Mouse (Mus musculus): ENCODE measurements at regions not wholly inside any gene's neighbourhood (a gene's known extent, or its start where the extent isn't known, plus 50 kb on each side); places are given as distances from the start of the nearest gene placed in this dataset.
"Not testable (repeated sequence)": the region's sequence is repeated elsewhere in the genome, so short reads cannot be mapped to it uniquely, and the experiment has no call there.

DNA sequence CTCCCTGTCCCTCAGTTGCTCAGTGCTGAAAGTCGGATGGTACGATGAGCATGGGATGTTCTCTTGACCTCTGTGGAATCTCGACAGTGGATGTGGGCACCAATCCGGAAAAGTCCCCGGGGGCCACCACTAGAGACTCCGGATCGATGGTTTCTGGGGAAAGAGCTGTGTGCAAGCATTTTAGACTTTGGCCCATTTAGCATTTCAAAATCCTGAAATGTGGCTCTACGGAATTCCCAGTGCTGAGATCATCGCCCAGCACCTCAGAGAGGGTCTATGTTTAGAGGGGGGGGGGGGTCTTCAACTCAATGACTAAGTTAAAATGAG lies 68.6 kb downstream of the Tomm20 start:
- no peak for DNase-seq

DNA sequence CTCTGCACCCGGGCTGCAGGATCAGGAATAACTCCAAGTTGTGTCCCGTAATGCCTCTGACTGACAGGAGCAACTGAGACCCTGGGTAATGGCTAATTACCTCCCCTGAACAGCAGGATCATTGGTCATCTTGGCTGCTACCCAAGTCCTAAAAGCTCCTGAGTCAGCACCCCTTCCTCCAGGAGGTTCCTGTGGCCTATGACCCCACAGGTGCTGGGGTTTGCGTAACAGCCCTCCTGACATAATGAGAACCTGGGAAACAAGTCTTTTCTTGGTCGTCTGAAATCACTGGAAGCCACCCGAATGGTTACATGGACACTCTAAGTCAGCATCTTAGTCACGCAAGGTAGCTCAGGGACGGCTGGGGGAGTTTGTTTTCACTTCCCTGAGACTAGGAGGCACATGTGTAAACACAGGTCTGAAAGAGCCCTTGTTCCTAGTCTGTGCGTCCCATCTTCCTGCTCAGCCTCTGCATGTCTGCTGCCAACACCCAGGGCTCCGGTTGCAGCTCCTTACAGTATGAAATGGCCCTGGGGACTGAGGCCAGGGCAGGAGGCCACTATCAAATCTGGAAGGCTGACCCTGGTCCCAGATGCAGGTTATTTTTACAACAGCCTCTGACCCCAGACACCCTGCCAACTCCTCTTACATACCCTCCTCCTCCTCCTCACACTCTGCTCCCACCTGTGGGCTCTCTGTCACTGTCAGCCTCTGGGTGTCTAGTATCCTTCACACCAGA lies 69.2 kb downstream of the Tomm20 start:
- DNase-seq = peak; percentile 84 to 93

DNA sequence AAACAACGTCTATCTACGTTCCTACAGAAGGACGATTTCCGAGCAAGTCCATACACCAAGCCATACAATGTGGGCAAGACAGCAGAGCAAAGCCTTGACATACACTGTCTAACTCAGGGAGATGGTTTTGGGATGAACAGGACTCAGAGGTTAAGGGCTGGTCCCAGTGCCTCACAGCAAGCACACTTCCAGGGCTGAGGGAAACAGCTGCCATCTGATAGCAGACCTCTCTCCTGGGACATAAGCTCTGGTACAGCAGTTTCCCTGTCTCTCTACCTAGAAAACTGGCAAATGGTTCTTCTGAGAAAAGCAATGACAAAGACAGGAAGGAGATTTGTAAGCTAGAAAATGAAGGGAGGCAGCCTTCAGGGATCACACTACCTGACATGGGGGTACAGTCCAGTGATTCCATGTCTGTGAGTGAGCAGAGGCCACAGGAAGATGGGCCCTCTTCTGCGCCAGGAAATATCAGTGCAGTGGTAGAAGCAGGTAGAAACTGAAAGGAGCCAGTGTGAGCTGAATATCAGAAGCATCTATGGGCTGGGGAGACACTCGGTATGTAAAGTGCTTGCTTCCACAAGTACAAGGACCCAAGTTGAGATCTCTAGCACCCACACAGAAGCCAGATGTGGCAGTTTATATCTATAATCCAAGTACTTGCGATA lies 70.0 kb downstream of the Tomm20 start:
- no peak for DNase-seq

DNA sequence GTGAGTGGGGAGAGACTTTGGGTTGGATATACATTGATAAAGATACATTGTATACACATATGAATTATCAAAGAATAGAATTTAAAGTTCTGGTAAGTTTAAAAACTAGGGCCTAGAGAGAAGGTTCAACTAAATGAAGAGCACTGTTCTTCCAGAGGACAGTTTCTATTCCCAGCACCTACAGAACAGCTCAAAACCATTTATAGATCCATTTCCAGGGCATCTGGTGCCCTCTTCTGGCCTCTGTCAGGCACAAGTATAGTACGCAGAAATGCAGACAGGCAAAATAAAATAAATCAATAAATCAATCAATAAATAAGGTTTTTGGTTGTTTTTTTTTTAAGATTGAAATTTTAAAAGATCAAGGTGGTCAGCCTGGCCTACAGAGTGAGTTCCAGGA lies 70.8 kb downstream of the Tomm20 start:
- DNase-seq = no peak

DNA sequence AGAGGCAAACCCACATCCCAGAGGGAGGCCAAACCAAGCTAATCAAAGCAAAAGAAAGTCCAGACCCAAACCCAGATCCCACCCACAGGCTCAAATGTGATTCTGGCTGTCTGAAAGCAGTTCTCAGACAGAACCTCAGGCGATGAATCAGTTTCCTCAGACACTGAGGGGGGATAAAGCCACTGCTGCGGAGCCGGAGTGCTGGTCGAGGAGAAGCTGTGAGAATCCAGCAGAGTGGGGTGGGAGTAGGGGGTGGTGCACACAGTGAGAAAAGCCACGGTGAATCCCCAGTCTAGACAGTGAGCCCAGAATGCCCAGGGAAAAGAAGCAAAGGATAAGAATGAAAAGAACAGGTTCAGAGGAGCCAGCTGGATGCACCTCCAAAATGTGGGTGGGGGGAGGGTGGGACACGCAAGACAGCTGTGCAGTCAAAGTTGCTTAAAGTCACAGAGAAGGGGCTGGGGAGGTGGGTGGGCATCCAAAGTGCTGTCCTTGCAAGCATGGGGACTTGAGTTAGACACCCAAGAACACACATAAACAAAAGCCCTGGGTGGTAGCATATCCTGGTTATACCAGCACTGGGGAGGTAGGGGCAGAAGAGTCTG lies 71.4 kb downstream of the Tomm20 start:
- DNase-seq = no peak

DNA sequence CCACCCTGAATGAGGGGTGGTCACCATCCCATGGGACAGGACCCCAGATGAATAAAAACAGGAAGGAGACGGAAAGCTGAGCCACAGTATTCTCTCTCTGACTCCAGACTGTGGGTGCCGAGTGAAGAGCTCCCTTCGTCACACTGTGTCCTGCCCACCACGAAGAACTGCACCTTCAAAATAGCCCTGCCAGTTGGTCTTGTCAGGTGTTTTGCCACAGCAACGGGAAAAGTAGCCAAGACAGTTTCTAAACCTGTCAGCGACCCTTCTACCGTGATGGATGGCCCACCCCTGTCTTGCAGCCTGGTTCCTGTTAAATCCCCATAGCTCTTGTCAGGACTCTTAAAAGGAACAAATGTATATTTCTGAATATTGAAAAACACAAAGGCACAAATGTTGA lies 72.3 kb downstream of the Tomm20 start:
- DNase-seq = no peak

DNA sequence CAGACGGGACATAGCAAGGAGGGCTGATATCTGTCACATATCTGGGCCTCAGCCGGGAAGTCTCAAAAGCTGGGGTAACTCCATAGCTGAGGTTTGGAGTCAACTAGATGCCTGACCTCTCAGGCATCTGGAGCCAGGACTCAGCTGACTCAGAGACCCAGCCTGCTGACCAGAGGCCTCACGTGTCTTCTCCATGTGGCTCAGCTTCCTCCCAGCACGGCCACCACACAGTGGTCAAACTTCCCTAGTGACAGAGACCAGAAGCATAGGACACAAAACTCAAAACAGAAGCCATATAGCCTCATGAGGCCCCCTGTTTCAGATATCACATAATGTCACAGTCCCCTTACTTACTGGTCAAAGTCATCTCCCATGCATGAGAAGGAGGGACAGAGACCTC lies 73.1 kb downstream of the Tomm20 start:
- DNase-seq = peak; percentile 69 to 84

DNA sequence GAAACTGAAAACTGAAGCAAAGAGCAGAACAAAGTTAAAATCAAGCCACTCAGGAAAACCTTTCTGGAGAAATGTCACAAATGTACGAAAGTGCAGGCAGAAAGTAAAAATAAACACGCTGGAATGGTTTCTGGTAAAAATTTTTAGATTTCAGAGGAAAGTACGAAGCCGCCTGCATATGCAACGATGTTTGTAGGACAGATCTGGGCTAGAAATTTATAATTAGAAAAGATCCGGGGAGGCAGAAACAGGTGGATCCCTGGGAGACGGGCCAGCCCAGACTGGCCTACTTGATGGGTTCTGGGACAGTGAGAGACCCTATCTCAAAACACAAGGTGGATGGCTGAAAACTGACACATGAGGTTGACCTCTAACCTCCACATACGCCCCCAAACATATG lies 73.5 kb downstream of the Tomm20 start:
- DNase-seq = no peak

DNA sequence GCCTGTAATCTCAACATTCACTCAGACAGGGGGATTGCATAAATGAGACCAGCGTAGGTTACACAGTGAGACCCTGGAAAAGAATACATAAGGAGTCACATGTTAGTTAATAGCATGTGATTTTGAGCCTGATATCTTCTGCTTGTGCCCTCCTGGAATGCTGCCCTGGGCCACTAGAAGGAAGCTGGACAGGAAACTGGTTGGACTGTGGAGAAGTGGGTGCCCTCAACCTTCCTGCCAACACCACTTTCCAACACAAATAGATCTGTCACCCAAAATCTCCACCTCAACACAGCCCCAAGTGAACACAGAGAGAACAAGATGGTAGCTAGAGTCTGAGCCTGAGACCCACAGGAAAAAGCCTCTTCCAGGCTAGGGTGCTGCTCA lies 76.2 kb downstream of the Tomm20 start:
- DNase-seq = no peak

DNA sequence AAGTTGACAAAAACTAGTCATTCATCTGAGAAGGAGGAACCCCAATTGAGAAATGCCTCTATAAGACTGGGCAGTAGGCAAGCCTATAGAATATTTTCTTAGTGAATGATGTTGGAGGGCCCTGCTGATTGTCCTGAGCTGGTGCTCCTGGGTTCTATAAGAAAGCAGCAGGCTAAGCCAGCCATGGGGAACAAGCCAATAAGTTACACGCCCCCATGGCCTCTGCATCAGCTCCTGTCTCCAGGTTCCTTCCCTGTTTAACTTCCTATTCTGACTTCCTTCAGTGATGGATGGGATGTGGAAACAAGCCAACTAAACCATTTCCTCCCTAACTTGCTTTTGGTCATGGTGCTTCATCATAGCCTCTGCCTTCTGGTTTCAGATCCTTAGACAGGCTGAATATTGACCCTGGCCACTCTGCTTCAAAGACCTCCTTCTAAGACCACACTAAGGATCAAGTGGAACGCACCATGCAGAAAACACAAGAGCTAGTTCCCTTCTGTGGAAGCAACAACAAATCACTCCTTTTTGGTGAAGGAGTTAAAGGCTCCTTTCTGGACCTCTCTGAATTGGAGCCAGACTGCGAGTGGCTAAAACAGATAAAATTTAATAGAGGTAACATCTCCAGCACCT lies 76.7 kb downstream of the Tomm20 start:
- DNase-seq = peak in 1 of 2 experiments; percentile 55

DNA sequence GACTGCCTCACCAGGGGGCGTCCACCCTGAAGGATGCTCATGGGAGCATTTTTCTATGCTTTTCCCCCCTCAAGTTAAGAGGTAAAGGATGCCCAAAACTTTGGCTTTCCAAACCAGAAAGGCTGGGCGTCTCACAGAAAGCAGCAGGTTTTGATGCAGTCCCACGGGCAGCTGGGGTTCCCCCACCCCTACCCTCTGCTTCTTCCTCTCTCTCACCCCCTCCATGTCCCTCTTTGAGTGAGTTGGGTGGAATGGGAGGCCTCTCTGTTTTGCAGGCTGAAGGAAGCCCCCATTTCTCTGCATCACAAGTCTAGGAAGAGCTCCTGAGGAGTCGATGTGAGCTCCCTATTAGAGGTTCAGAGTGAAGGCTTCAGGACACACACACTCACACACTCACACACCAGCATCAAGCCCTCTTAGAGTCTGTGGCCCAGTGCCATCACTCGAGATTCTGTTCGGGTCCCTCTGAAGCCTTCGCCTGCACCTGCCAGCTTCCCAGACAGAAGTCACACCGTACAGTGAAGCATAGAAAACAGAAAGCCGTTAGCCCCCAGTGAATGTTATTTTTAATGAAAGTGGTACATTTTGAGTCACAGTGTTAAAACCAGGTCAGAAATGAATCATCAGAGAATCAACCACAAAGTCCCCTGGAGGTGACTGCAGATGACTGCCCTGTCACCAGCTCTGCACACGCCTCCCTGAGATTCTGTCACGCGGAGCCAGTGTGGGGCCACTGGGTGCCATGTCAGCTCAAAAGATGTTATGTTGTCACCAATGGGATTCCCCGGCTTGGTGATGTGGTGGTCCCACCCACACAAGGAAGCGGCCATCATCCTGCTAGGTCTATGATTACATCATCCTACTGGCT lies 78.3 kb downstream of the Tomm20 start:
- DNase-seq = no peak

DNA sequence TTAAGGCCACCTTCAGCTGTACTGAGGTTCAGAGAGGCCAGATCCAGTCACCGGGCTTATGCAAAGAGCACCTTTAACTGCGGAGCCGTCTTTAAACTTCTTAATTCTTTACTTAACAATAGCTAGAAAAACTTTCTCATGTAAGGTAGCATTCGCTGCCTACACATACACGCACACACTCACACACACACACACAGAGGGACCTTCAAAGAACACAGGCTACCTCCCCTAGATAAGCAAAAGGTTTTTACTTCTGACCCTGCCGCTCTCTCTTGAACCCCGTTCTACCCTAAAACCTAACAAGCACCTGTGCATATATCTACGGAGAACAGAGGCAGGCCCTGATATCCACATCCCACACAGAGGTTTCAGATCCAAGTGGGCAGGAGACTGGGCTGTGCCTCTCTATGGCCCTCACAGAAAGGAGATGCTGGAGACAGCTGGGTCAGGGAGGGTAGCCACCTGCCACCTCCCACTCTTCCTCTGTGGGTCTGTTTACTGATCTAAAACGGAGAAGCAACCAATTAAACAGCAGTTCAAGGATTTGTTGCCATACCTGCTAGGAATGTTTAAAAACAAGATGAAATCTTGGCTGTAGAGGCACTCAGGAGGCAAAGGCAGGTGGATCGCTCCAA lies 81.2 kb downstream of the Tomm20 start:
- DNase-seq = no peak

DNA sequence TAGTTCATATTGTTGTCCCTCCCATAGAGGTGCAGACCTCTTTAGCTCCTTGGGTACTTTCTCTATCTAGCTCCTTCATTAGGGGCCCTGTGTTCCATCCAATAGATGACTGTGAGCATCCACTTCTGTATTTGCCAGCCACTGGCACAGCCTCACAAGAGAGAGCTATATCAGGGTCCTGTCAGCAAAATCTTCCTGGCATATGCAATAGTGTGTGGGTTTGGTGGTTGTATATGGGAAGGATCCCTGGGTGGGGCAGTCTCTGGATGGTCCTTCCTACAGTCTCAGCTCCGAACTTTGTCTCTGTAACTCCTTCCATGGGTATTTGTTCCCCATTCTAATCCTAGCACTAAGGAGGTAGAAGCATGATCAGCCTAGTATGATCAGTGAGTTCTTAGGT lies 82.0 kb downstream of the Tomm20 start:
- not testable (repeated sequence) for DNase-seq

DNA sequence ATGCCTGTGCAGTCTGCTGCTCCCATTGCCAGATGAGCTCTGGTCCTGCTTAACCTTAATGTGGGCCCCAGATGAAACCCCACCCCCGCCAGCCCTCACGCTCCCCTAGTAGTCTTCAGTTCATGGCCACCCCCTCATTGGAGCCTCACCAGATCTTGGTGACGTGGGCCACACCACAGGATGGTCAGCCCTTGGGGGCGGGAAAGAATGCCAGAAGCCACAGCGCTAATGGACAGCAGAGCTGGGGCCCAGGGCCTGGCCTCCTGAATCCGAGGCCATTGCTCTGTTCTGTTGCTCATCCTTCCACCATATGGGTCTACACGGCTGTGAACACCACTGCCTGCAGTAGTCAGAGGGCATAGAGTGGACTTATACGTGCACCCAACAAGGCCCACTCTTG lies 83.9 kb downstream of the Tomm20 start:
- DNase-seq = no peak

DNA sequence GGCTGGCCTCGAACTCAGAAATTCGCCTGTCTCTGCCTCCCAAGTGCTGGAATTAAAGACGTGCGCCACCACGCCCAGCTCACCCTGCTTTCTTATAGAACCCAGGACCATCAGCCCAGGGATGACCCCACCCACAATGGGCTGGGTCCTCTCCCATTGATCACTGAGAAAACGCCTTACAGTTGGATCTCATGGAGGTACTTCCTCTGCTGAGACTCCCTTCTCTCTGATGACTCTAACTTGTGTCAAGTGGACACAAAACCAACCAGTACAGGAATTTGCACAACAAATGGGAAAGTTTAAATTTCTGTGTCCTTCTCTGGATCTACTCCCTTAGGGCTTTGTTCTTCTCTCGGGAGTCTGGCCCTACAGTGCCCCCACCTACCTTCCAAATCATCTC lies 85.0 kb downstream of the Tomm20 start:
- no peak for DNase-seq

DNA sequence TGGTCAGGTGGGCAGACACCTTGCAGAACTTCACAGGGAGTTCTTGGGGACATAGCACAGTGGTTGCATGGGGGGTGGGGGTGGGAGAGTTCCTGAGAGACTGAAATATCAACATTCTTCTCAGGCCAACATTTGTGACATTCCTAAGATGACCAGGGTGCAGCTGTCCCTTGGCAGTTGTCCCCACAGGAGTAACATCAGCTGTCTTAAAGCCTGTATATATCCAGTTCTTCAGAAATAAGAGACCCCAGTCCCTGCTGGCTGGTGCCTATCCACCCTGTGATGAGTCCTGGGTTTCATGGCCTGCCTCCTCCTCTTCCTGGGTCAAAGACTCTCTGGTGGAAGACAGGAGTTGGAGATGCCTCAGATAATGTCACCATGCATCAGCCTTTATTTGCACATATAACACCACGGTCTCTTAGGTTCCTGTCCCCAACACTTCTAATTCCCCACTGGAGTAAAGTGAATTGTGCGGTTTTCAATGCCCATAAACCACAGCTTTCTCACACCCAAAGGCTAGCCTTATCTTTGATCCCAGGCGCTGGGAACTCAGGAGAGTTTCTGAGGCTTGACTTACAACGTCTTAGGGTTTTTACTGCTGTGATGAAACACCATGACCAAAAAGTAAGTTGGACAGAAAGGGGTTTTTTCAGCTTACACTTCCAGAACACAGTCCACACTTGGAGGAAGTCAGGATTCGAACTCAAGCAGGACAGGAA lies 85.8 kb downstream of the Tomm20 start:
- no peak for DNase-seq

DNA sequence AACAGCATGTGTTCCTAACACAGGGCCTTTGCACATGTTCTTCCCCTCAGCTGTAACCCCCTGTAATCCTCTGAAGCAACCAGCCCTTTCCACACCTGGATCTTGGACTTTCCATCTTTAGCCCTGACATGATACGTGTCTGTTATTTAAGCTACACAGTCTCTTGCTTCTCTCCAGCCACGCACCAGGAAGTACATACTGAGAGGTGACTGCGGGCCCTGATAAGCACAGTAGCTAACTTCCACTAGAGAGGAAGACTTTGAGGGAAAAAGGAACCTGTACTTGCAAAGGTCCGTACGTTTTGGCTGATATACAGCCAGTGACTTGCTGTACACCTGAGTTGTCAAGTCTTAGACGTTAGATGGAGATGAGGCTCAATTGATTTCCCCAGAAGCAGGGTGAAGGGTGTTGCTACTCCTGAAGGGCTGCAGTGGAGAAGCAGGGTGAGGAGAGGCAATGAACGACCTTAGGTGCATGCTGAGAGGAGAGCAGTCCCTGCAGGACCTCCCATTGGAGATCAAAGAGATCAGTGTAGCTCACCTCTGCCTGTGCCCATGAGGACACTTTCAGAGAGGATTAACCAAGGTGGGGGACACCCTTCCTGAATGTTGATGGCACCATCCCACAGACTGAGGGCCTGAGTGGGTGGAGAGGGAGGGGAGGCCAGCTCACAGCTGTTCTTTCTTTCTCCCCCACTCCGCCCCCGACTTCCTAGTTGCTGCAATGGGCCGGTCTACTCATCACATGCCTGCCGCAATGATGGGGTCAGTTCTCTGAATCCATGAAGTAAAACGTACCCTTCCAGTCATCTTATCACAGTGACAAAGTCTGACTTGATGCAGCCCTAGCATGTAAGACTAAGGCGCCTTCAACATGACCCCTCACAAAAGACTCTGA lies 88.1 kb downstream of the Tomm20 start:
- DNase-seq = no peak

DNA sequence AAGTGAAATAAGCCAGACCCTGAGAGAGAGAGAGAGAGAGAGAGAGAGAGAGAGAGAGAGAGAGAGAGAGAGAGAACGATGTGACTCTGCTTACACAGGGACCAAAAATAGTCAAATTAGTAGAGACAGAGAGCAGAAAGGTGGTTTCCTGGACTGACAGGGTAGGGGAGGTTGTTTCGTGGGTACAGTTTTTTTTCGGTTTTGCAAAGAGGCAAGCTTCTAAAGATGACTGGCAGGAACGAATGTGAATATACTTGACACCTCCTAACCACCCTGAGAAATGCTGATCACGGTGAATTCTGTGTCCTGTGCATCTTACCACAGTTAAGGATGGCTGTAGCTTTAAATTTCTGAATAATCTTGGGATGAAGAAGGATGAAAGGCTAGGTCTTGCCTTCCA lies 89.7 kb downstream of the Tomm20 start:
- DNase-seq = no peak

DNA sequence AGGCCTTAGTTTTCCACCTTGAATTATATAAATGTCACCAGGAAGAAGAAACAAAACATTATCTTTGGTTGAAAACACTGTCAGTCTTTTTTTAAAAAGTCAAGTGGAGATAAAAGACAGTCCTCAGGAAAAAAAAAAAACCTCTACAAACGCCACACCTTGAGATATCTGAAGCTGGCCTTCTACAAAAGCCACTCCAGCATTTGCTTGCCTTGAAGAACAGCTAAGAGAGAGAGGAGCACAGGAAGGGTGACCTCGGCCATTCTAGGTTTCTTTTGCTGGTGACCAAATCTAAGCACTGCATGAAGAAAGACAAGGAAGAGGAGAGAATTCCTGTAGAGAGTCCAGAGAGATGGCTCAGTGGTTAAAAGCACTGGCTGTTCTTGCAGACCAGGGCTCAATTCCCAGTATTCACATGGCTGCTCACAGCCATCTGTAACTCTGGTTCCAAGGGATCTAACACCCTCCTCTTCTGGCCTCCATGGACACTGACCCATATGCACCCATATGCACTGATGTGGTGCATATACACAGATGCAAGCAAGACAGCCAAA lies 90.5 kb downstream of the Tomm20 start:
- DNase-seq = no peak

Data from kidney, postnatal 25 days (tissue).